Mouse (Mus musculus): ENCODE data around the gene LTO1.

DNA sequence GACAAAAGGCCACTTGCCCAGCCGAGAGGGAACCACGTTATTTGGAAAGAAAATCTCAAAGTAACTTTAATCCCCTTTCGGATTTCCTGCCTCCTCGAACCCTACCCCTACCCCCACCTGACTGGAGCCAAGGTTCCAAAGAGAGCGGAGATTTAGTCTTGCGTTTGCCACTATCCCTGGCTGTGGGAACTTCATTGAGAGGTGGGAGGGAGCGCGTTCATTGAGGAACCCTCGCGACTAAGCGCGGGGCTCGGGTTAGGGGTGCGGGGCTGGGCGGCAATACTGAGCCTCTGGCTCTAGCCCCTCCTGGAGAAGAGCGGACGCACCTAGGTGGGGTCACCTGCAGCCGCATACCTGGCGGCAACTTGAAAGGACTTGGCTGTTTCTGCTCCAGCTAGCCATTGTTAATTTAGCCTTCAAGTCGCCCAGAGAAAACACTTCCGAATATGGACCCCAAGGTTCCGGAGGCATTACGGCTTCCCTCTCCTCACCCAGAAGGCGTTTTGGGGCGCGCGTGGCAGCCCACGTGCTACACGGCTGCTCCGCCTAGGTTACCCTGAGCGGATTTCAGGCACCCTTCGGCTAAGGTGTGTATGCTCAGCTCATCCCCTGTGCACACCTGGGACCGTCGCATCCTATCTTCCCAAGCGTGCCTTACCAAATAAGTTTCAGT, 27.3 kb downstream of the LTO1 start:
- TF ChIP-seq POLR2A (IDR thresholded peaks at IDR 0.05; ENCODE audit: borderline replicate concordance, extremely low read depth, low read depth, low read length), result no peak
- TF ChIP-seq CTCF (IDR thresholded peaks at IDR 0.05; ENCODE audit: insufficient read depth, low read length), result no peak

Measured in lung, adult 2 months (tissue).